Mouse (Mus musculus) frontal cortex, adult 2 months (tissue): Measurements from ENCODE around the gene Olfr1129. TPM values are rescaled to one million over a fixed set of nuclear protein-coding genes. Genes with fewer than 3 reads are reported as not detected.
"Not testable (repeated sequence)": the region's sequence is repeated elsewhere in the genome, so short reads cannot be mapped to it uniquely, and the experiment has no call there.

Experiments
- DNase-seq, 2 experiments: peaks; one replicate each; pipeline ENCODE4 v3.0.0; 2022; ENCODE audit warnings: low spot score in 1 of 2; ENCODE audit errors: extremely low spot score in 1 of 2
- polyA plus RNA-seq: library from polyadenylated mRNA; depleted of rRNA; stranded (reverse); fragments of >200 nt; gene quantifications from 2 replicates; pipeline ENCODE4 v1.2.3, GENCODE M21; 2012; rRNA removed

The Olfr1129 gene
- polyA plus RNA-seq: not detected in 2 replicates

DNA sequence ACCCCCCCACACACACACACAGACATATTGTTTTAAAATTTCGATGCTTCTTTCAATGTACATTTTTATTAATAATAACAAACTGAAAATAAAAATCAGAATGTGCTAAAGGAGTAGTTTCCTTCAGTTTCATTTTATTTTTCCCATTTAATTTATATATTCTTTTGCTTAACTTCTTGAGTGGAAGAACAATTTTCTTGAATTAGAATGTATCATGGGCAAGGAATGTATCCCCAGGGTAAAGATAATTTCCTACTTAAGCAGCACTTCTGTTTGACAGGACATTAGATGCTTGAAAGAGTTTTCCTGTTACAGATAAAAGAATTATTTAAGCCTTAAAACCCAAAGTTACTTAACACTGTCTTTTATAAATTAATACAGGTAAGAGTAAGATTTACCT is at the start of gene Olfr1129:
Gene Olfr1129, plus strand, starts transcription at position 301 of the 400 bp plus-strand sequence.
- DNase-seq: not testable (repeated sequence)

- DNase-seq: peak in 1 of 2 experiments; percentile 12
Observed at GRCm38 (mm10) chr2:87525899-87526616, 47.6 kb upstream of the Olfr1129 start.

DNA sequence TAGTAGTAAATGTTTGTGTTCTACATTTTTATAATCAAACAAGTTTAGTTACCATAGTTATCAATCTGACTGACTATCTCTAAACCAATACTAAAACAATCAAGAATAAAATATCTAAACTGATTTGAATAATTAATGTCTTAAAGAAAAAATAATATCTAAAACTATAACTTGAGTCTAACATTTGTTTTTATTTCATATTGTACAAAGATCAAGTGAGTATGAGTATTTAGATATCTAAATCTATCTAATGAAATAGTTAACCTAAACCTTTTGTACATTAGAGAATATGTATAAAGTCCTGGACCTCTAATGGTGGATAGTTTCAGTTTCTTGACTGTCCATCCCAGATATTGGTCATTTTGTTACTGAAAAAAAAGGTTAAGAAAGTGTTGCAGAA is 42.2 kb upstream of the Olfr1129 start, which contains the start of gene Olfr153:
Gene Olfr153, plus strand, starts transcription at position 301 of the 400 bp plus-strand sequence.
- DNase-seq: no peak

GRCm38 (mm10) chr2:87534826-87535225 is 38.9 kb upstream of the Olfr1129 start:
- DNase-seq: no peak

- no peak for DNase-seq
Observed at GRCm38 (mm10) chr2:87545442-87545841, 28.3 kb upstream of the Olfr1129 start, which contains the start of gene Olfr1128. Olfr1128 (minus strand) TSS chr2:87545542.

GRCm38 (mm10) chr2:87605912-87606311 is 32.2 kb downstream of the Olfr1129 start, which contains the start of gene Olfr1130:
Olfr1130 (plus strand) TSS chr2:87606212.
- DNase-seq: not testable (repeated sequence)

DNA sequence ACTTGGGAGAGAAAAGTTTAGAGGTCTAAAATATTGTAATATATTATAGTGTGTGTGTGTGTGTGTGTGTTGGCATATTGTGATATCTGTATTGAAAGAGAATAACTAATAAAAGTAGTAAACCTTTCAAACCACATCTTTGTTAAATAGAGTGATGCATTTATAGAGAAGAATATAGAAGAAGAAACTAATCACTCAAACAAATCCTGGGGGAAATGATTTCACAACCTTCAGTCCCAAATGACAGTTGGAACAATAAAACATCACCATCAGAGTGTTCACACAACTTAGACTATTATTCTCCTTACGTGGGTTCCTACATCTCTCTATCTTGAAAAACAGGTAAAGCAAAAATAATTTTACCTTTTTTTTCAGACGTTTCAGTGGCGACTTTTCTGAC is 53.1 kb downstream of the Olfr1129 start, which contains the start of gene Olfr1131:
Gene Olfr1131, plus strand, starts transcription at position 301 of the 400 bp plus-strand sequence.
- DNase-seq: no peak

Other genes with a start within 250 kb of the Olfr1129 start
- gene Olfr1120, start 219.1 kb upstream of the Olfr1129 start, polyA plus RNA-seq: not detected in 2 replicates
- gene Olfr1121, start 204.0 kb upstream of the Olfr1129 start, polyA plus RNA-seq: not detected in 2 replicates
- gene Olfr1122, start 188.1 kb upstream of the Olfr1129 start, polyA plus RNA-seq: not detected in 2 replicates
- not detected in 2 replicates for gene Olfr1123, start 157.3 kb upstream of the Olfr1129 start, polyA plus RNA-seq
- not detected in 2 replicates for gene Olfr1124, start 143.6 kb upstream of the Olfr1129 start, polyA plus RNA-seq
- gene Olfr1126, start 119.9 kb upstream of the Olfr1129 start, polyA plus RNA-seq: not detected in 2 replicates
- gene Pramel7, start 76.8 kb upstream of the Olfr1129 start, polyA plus RNA-seq: not detected in 2 replicates
- not detected in 2 replicates for gene Pramel6, start 67.3 kb upstream of the Olfr1129 start, polyA plus RNA-seq
- gene Olfr153, start 42.1 kb upstream of the Olfr1129 start, polyA plus RNA-seq: not detected in 2 replicates
- gene Olfr1128, start 28.4 kb upstream of the Olfr1129 start, polyA plus RNA-seq: not detected in 2 replicates
- gene Olfr1130, start 32.3 kb downstream of the Olfr1129 start, polyA plus RNA-seq: not detected in 2 replicates
- gene Olfr1131, start 53.2 kb downstream of the Olfr1129 start, polyA plus RNA-seq: not detected in 2 replicates
- gene Olfr1132, start 63.6 kb downstream of the Olfr1129 start, polyA plus RNA-seq: not detected in 2 replicates
- gene Olfr1133, start 73.5 kb downstream of the Olfr1129 start, polyA plus RNA-seq: not detected in 2 replicates
- gene Olfr1134, start 84.6 kb downstream of the Olfr1129 start, polyA plus RNA-seq: 0.11 TPM in 1 of 2 replicates, not detected in the other
- gene Olfr1135, start 99.8 kb downstream of the Olfr1129 start, polyA plus RNA-seq: not detected in 2 replicates
- gene Olfr1136, start 120.0 kb downstream of the Olfr1129 start, polyA plus RNA-seq: not detected in 2 replicates
- 0.02 TPM in 1 of 2 replicates, not detected in the other for gene Olfr1137, start 139.3 kb downstream of the Olfr1129 start, polyA plus RNA-seq
- not detected in 2 replicates for gene Olfr1138, start 166.1 kb downstream of the Olfr1129 start, polyA plus RNA-seq
- gene Olfr1140, start 169.8 kb downstream of the Olfr1129 start, polyA plus RNA-seq: 0.13 TPM in 1 of 2 replicates, not detected in the other
- not detected in 2 replicates for gene Olfr1141, start 180.1 kb downstream of the Olfr1129 start, polyA plus RNA-seq
- gene Olfr152, start 205.6 kb downstream of the Olfr1129 start, polyA plus RNA-seq: 0.11 TPM in 1 of 2 replicates, not detected in the other
- gene Olfr1143, start 226.7 kb downstream of the Olfr1129 start, polyA plus RNA-seq: not detected in 2 replicates
- gene Olfr1145, start 235.9 kb downstream of the Olfr1129 start, polyA plus RNA-seq: not detected in 2 replicates